Mouse (Mus musculus): ENCODE results near the gene Mup19. TPM values are rescaled to one million over a fixed set of nuclear protein-coding genes. Genes with fewer than 3 reads are reported as not detected.
"Not testable (repeated sequence)": the region's sequence is repeated elsewhere in the genome, so short reads cannot be mapped to it uniquely, and the experiment has no call there.

Gene Mup19
- polyA plus RNA-seq, 1 experiment = not detected

DNA sequence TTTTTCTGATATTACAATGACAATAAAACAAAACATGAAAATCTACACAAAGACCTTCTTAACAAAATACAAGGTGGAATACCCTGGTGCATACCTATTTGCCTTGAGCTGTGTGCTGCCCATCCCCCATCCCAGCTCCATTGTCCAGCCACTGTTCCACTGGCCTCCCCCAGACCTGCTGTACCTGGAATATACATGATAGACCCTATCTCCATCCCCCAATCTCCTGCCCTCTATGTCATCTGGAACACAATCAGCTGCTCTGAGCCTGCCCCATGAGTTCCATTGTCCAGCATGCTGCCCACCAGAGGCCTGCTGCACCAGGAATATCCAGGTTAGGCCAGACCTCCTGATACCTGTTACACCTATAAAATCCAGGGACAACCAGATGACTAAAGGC lies 31.4 kb upstream of the Mup19 start:
- H3K79me2 ChIP-seq (ENCODE audit: control insufficient read depth, insufficient read depth) = no peaks in the 10 kb centered on the region
- no peak overlapping the region for H3K4me2 ChIP-seq (ENCODE audit: low read depth)
- no peak overlapping the region for H3K4me3 ChIP-seq
- no peak for TF ChIP-seq MAX (IDR thresholded peaks at IDR 0.05; ENCODE audit: low read depth)
- no peak for TF ChIP-seq TCF3 (IDR thresholded peaks at IDR 0.05; ENCODE audit: insufficient read length, low read depth)
- TF ChIP-seq MYOG (IDR thresholded peaks at IDR 0.05; ENCODE audit: control insufficient read depth in 1 of 3, insufficient read depth in 1 of 3, insufficient read length in 2 of 3, low read depth in 2 of 3) = no peak
- no peak for TF ChIP-seq SRF (IDR thresholded peaks at IDR 0.05; ENCODE audit: control insufficient read depth, insufficient read length, low read depth)
- no peak for TF ChIP-seq E2F4 (IDR thresholded peaks at IDR 0.05; ENCODE audit: insufficient read depth)
- no peak for TF ChIP-seq POLR2AphosphoS2 (IDR thresholded peaks at IDR 0.05; ENCODE audit: insufficient read length, low read depth)
- TF ChIP-seq CEBPB (IDR thresholded peaks at IDR 0.05; ENCODE audit: insufficient read depth, poor library complexity, severe bottlenecking) = no peak
- TF ChIP-seq POLR2A (IDR thresholded peaks at IDR 0.05; ENCODE audit: insufficient read length, low read depth) = no peak
- no peak for TF ChIP-seq USF1 (IDR thresholded peaks at IDR 0.05; ENCODE audit: low read depth)
- TF ChIP-seq TCF12 (IDR thresholded peaks at IDR 0.05; ENCODE audit: insufficient read depth, poor library complexity, severe bottlenecking) = no peak
- TF ChIP-seq MYOD1 (IDR thresholded peaks at IDR 0.05; ENCODE audit: control insufficient read depth in 1 of 3, insufficient read length in 2 of 3, low read depth in 2 of 3) = no peak
- no peak for TF ChIP-seq REST (IDR thresholded peaks at IDR 0.05; ENCODE audit: insufficient read depth, insufficient read length)
- no peaks in the 10 kb centered on the region for H3K36me3 ChIP-seq (ENCODE audit: control insufficient read depth, insufficient read depth)
- H3ac ChIP-seq (ENCODE audit: control insufficient read depth, insufficient read length) = no peak overlapping the region
- no peaks in the 10 kb centered on the region for H3K27me3 ChIP-seq (ENCODE audit: control insufficient read depth, insufficient read depth, insufficient read length)

DNA sequence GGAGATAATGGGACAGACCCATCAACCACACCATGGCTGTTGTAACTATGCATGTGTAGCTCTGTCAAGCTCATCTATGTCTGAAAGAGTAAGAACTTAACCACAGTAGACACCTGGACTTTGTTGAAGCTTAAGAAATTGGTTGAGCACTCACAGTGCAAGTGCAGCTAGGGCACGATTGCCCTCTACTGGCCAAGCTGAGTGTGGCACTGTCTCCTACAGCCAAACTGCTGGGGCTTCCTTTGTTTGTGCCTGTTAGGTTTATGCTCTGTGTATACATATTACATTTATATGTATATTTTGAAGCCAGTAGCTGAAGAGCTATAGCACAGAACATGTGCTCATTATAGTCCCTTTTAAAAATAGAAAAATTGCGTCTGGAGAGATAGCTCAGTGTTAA lies 29.1 kb upstream of the Mup19 start:
- H3K27me3 ChIP-seq (ENCODE audit: control insufficient read depth, insufficient read depth, insufficient read length); H3K4me2 ChIP-seq (ENCODE audit: low read depth); H3ac ChIP-seq (ENCODE audit: control insufficient read depth, insufficient read length); H3K36me3 ChIP-seq (ENCODE audit: control insufficient read depth, insufficient read depth); H3K79me2 ChIP-seq (ENCODE audit: control insufficient read depth, insufficient read depth); H3K4me3 ChIP-seq: not testable (repeated sequence)

DNA sequence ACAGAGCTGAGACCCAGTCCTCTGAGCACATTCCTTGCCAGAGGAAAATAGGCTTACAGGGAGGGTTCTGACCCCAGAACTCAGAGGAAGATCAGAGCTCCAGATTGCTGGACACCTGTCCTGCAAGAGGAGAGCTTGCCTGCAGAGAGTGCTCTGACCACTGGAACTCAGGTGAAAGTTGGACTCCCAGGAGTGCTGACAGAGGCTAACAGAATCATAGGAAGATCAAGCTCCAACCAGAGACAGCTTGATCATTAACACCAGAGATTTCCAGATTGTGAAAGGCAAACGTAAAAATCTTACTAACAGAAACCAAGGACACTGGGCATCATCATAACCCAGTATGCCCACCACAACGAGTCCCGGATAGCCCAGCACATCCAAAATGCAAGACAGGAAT lies 26.9 kb upstream of the Mup19 start:
- H3K36me3 ChIP-seq (ENCODE audit: control insufficient read depth, insufficient read depth); H3K27me3 ChIP-seq (ENCODE audit: control insufficient read depth, insufficient read depth, insufficient read length); H3K4me3 ChIP-seq; H3ac ChIP-seq (ENCODE audit: control insufficient read depth, insufficient read length); H3K4me2 ChIP-seq (ENCODE audit: low read depth); H3K79me2 ChIP-seq (ENCODE audit: control insufficient read depth, insufficient read depth): not testable (repeated sequence)

DNA sequence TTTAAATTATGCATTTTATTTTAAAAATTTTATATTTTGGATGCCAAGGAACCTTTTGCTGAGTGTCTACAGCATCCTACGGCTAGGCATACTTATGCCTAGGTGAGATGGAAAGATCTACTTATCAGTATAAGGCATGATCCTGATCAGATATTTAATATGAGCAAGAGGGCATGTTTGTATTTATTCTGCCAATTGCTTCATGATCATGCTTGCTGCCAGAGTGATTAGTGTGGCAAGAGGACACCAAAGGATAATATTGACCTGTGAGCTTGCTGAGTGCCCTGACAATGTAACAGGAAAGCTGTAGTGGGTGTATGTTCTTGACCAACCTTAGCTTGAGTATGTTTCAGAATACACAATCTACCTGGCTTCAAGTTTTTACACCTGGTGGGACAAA lies 7.6 kb upstream of the Mup19 start:
- H3K79me2 ChIP-seq (ENCODE audit: control insufficient read depth, insufficient read depth); H3K36me3 ChIP-seq (ENCODE audit: control insufficient read depth, insufficient read depth); H3ac ChIP-seq (ENCODE audit: control insufficient read depth, insufficient read length): not testable (repeated sequence)

DNA sequence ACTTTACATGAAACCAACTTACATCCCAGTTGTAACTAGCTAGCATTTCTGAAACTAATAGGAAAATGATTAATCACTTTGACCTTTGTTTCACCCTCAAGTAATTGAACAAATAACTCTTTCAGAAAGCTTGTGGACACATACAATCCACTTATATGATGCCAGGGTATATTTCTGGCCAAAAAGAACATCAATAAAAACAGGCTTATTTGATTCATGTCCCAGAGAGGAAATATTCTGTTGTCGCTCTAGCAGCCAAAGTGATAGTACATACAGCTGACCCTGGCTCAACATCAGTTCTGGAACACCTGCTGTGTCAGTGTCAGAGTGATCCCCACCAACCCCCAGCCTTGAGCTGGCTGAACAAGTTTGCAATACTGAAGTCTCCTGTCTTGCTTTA lies 2.2 kb upstream of the Mup19 start:
- not testable (repeated sequence) for H3K36me3 ChIP-seq (ENCODE audit: control insufficient read depth, insufficient read depth); H3K27me3 ChIP-seq (ENCODE audit: control insufficient read depth, insufficient read depth, insufficient read length); H3K4me3 ChIP-seq; H3K4me2 ChIP-seq (ENCODE audit: low read depth); H3ac ChIP-seq (ENCODE audit: control insufficient read depth, insufficient read length); H3K79me2 ChIP-seq (ENCODE audit: control insufficient read depth, insufficient read depth)

More for the DNA sequence above, 7.6 kb upstream of the Mup19 start:
- H3K4me3 ChIP-seq; H3K4me2 ChIP-seq (ENCODE audit: low read depth); H3K27me3 ChIP-seq (ENCODE audit: control insufficient read depth, insufficient read depth, insufficient read length): not testable (repeated sequence)

Other genes with a start within 250 kb of the Mup19 start
- not detected for gene Mup17, start 186.4 kb downstream of the Mup19 start, polyA plus RNA-seq (2012; fragmentation: generic; extraction: Trizol)
- gene Mup18, start 108.1 kb downstream of the Mup19 start, polyA plus RNA-seq (2012; fragmentation: generic; extraction: Trizol) = not detected
- gene Mup5, start 53.0 kb upstream of the Mup19 start, polyA plus RNA-seq (2012; fragmentation: generic; extraction: Trizol) = not detected

Measured in myocyte (in vitro differentiated cells).